Mouse (Mus musculus) adipocyte (in vitro differentiated cells): ENCODE data around the gene Cntn1.
A peak's percentile ranks its signal among the peaks of the same experiment; 100 is the strongest.

Experiments used
- DNase-seq: peaks from one replicate; pipeline ENCODE4 v3.0.0-alpha.2; 2016; ENCODE audit warnings: low spot score

The Cntn1 gene

DNA sequence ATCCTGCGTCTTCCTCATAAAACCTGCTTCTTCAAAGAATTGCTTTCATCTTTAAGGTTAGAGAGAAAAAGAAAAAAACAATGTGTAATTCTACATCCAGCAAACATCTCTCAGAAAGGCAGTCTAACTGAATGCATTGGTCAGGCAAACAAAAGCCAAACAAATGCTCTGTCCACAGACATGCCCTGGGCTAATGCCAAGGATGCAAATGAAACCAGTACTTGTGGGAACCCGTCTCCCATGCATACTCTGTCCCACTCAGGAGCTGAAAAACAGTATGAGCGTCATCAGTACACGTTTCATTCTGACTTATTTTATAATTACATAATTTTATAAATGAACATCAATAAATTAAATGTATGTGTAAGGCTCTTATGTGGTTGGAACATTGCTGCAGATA lies 91.0 kb downstream of the Cntn1 start:
- DNase-seq, result no peak

DNA sequence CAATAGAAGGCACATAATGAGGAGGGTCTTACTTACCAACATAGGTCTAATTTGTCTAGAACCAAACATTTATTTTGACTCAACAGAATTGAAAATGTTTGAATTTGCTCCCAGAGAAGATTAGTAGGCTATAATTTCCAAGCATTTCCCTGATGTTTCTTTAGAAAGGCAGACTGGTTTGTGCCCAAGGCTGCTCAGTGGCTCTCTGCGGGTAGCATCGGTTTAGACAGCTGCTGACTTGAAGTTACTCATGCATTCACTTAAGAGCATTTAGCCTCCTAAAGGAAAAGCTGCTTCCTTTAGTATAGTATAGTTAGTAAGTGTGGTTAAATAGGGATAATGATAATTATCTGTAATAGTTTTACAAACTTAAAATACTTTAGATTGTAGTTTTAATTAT lies 104.0 kb downstream of the Cntn1 start:
- DNase-seq, result no peak

DNA sequence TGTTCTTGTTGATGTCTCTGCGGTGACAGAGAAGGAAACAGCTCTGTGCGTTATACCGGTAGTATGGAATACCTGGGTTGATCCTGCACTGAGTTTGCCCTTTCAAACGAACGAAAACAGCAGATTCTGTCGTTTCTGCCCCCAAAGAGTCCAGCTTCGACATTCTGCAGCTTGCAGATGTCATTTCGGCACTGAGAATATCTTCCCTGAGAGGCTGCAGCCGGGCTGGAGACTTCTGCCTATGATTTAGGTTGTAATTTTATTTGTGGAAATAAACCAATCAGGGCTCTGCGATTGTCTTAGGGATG lies 109.8 kb downstream of the Cntn1 start:
- DNase-seq, result no peak

DNA sequence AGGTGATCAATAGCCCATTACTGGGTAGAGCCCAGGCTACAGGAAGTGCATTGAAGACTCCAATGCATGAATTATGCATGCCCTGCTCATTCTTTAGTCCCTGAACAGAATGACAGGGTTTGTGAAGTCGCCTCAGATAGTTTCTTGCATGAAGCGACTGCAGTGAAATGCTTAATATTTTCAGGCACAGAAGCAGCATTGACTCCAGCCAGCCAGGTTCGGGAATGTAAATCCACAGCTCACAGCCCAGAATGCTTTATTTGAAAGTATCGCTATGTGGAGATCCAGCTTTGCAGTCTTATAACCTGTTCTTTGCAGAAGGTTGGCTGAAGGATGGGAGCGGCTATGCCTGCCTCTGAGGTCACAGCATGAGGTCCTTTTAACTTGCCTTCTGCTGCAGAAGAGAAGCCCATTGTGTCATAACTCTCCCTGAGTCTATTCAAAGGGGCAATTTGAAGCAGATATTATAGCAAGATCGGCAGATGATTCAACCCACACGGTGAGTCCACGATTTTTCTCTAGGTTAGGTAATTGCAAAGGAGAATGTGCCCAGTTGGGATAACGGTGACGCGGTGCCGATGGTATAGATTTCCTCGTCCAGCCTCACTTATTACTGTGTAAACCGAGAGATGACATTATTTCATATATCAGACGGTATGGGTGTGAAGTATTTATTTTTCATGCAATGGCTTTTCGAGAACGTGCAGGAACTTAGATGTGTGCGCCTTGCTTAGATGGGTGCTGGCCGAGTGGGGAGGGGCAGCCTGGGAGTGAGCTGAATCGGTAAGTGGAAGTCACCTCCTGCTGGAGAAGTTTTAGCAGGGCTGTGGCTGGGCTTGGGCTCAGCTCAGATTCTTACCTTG lies 110.4 kb downstream of the Cntn1 start:
- DNase-seq, result no peak

- no peak for DNase-seq
Observed at GRCm38 (mm10) chr15:92162835-92163234, 111.9 kb downstream of the Cntn1 start.

GRCm38 (mm10) chr15:92164127-92164526 lies 113.2 kb downstream of the Cntn1 start:
- DNase-seq, result no peak

DNA sequence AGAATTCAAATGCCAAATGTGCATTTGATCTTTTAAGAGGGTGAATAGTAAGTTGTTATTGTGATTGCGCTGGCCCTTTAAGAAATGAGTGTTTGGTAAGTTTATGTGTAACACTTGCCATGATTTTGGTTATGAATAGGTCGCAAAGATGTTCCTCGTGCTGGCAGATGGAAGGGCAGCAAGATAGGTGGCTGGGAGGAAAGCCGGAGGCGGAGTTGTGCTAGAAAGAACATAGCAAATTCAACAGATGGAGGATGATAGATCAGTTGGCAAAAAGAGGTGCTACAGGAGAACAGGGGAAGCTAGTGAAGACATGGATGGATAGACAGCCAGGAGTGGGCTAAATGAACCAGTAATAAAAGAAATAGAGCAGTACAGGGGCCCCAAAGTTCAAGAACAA lies 115.3 kb downstream of the Cntn1 start:
- DNase-seq, result no peak

GRCm38 (mm10) chr15:92175739-92176138 lies 124.8 kb downstream of the Cntn1 start:
- DNase-seq, result no peak

DNA sequence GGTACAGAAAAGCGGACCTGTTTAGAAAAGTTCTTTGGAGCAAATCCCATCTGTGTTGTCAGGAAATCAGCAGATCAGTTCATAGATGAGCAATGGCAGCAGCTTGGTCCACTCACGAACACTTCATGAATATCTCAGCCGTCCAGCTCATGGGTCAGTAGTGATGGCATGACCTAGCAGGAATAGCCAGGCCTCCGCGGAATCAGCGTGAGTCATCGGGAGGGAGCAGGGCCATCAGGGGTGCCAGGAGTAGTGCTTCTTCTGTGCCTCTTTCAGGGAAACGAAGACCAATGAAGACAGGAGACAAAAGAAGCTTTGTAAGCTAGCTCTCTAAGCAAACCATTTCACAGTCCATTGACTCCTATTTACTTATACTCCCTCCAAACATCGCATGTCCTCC lies 126.4 kb downstream of the Cntn1 start:
- DNase-seq, result no peak

- no peak for DNase-seq
Observed at GRCm38 (mm10) chr15:92185484-92185883, 134.5 kb downstream of the Cntn1 start.

DNA sequence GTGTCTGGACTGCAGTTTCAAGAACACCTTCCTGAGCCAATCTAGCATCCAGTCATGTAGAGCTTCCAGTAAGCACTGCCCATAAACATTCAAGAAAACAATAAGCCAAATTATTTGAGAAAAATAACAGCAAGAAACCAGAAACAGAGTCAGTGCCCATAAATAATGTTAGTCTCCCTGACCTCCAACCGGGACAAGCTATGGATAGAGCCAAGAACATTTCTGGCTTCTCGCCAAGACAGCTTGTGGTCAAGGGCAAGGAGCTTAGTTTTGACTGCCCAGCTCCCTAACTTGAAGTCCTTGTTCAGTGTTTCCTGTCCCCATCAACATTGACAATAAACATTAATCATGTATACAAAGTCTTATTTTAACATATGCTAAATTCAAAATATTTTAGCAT lies 139.0 kb downstream of the Cntn1 start:
- peak; percentile 35 for DNase-seq

GRCm38 (mm10) chr15:92200326-92200985 lies 149.5 kb downstream of the Cntn1 start:
- no peak for DNase-seq

- no peak for DNase-seq
Observed at GRCm38 (mm10) chr15:92206695-92207094, 155.7 kb downstream of the Cntn1 start.

DNA sequence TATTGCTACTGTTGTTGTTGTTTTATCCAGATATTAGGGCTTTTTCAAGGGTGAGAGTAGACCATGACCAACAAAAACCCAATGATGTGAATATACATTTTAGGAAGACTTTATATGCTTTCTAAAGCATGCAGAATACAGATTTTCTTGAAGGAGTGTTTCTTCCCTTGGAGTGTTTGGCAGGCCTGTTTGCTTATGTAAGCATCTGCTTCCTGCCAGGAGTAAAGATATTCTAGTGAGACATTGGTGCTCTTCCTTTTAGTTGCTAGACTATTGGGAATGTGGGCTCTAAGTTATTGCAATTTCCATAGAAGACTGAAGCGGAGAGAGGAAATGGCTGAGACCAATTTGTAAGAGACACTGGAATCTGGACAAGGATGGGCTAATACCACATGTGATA lies 158.8 kb downstream of the Cntn1 start:
- no peak for DNase-seq

DNA sequence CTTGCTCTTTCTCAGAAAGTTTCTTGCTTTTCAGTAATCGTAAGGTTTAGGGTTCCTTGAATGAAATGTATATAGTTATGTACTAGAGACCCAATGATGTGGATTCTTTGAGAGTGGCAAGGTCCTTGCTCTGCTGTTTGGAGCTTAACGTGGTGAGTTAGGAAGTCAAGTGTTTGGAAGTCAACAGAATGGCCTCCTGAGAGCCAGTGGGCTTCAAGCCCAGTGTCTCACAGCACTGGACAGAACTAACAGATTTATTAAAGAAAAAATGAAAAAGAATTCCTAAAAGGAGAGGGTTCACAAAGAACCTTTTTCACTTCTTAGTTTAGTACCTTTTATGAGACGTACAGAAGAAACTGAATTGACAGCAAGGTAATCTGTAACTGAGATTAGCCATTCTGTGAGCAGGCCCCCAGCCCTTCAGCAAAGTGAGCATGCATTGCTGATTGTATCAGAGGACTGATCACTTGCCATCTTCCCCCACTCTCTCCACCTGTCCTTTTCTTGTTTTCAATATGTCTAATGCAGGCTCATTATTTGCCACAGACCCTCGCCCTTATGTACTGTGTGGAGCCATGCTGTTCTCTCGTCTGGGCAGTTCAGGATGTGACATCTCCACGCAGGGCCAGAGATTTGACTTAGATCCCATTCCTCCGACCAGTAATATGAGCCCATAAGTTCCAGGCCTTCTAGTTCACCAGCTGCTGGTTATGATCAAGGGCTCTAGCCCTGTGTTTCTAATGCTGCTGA lies 159.7 kb downstream of the Cntn1 start:
- DNase-seq, result no peak

DNA sequence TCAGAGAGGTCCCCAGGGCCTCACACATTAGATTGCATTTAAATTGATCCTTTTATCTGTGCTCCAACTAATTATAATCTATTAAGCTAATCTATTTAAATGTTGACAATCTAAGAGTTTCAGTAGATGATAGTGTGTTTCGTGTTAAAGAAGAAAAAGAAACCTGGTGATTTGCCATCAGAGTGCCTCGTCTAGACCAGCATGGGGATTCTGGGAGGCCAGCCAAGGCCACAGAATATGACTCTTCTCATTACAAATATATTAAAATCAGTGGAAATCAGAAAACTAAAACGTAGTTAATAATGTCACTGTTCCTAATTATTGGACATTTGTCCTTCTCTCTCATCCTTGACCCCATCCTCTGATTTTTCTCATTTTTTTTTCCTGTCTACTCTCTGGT lies 164.9 kb downstream of the Cntn1 start:
- DNase-seq, result no peak

- no peak for DNase-seq
Observed at GRCm38 (mm10) chr15:92221446-92221845, 170.5 kb downstream of the Cntn1 start.

GRCm38 (mm10) chr15:92231386-92231785 lies 180.4 kb downstream of the Cntn1 start:
- DNase-seq, result peak; percentile 51

DNA sequence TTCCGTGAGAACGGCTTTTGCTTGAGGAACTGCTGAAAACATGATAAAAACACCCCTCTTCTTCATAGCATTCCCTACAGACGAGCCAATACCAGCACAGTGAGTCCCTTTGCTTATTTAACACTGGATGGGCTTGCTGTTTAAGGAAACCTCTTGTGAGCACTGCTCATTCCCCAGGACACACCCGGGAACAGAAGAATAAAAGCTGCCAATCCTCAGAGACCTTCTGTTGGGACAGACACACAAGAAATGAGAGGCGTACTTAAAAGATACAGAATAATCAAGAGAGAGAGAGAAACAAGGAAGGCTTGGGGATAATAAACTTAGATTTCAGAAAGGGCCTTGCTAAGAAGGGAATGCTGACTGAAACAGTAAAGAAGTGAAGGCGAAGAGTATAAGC lies 184.9 kb downstream of the Cntn1 start:
- no peak for DNase-seq

GRCm38 (mm10) chr15:92264980-92265707 lies 214.2 kb downstream of the Cntn1 start:
- DNase-seq, result peak; percentile 62

DNA sequence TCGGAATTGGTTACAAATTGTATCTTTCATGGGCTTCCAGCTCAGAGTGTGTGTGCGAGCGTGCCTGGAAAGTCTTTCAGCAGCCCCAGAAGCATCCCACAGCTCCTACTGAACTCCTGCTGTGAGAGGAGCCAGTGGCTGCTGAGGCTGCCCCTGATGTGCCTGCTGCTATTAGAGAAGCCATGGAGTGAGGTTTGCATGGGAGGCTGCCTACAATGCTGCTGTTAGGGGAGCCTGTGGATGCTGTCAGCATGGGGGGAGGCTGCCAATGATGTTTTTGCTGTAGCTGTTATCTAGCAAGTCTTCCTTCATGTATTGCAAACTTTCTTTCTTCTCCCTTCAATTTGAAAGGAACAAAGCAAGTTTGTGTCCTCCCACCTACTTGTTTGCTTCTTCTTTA lies 217.4 kb downstream of the Cntn1 start:
- DNase-seq, result no peak

- DNase-seq, result no peak
Observed at GRCm38 (mm10) chr15:92268741-92269322, 217.9 kb downstream of the Cntn1 start.
